Mouse (Mus musculus) kidney, adult 18-20 months (tissue): ENCODE measurements at regions not wholly inside any gene's neighbourhood (a gene's known extent, or its start where the extent isn't known, plus 50 kb on each side); places are given as distances from the start of the nearest gene placed in this dataset.
A peak's percentile ranks its signal among the peaks of the same experiment; 100 is the strongest.

Source experiments
- DNase-seq: peaks from one replicate; pipeline ENCODE4 v3.0.0; 2021

DNA sequence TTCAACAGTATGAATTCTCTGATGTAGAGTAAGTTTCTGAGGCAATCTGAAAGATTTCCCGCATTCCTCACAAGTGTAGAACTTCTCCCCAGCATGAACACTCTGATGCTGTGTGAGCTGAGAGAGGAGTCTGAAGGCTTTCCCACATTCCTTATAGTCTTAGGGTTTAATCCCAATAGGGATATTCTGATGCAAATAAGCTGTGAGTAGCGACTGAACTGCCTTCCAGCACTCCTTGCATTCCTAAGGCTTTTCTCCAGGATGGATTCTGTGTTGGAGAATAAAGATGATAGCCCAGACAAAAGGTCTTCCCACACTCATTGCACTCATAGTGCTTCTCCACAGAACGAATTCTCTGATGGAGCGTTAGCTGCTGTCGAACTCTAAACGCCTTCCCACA, 152.6 kb upstream of the Api5 start:
- DNase-seq: no peak

- no peak for DNase-seq
Observed at GRCm38 (mm10) chr2:94587255-94587654, 149.3 kb upstream of the Api5 start.

DNA sequence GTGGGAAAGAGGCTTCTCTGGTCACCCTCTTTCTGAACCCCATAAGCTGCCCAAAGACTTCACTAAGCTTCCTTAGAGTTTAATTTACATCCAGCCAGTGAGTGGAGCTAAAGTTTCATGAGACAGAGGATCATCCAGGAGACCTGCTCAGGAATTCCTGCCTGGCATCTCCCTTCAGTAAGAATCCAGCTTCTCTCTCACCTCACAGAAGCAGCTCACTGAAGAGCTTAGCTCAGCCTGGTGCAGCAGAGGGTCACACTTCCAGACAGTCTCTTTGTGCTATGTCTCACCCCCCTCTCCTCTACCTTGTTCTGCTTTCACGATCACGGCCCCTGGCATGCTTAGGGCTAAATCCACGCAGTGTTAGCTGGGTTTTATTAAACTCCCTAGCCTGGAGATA, 133.7 kb upstream of the Api5 start:
- DNase-seq: no peak

- DNase-seq: no peak
Observed at GRCm38 (mm10) chr2:94541230-94541905, 103.4 kb upstream of the Api5 start.

GRCm38 (mm10) chr2:94536631-94537030, 98.7 kb upstream of the Api5 start:
- DNase-seq: no peak

- no peak for DNase-seq
Observed at GRCm38 (mm10) chr2:94531175-94531574, 93.2 kb upstream of the Api5 start.

DNA sequence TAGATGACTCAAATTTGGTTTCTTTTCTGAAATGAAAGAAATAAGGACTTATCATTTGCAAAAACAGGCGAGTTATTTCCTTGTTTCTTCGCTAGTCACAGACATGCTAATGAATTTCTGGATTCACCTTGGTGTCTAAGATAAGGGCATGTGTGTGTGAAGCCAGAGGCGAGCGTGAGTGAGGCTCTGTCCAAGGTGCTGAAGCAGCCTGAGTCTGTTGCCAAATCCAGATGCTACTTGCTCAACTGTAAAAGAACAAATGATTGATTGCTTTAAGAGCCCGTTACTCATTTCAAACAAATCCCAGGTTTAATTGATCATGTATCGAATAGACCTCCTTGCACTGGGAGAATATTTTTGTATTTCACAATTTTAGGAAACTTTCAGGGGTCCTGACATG, 86.6 kb upstream of the Api5 start:
- DNase-seq: peak; percentile 9

GRCm38 (mm10) chr2:94516866-94517265, 78.9 kb upstream of the Api5 start:
- no peak for DNase-seq

DNA sequence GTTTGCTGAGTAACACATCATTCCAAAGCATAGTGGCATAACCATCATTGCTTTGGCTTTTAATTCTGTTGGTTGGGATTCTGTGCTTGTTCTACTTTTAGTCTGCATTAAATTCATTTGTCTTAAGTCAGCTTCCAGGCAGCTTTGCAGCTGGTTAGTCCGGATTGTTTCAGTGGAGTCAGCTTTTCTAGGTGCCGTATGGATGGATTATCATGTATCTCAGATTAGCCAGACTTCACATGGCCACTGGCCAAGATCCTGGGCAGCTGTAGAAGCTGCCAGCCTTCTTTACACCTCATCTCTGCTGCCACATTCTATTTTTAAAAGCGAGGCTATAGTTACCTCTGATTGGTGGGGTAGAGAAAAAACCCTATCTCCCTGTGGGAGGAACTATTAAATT, 74.1 kb upstream of the Api5 start:
- no peak for DNase-seq

DNA sequence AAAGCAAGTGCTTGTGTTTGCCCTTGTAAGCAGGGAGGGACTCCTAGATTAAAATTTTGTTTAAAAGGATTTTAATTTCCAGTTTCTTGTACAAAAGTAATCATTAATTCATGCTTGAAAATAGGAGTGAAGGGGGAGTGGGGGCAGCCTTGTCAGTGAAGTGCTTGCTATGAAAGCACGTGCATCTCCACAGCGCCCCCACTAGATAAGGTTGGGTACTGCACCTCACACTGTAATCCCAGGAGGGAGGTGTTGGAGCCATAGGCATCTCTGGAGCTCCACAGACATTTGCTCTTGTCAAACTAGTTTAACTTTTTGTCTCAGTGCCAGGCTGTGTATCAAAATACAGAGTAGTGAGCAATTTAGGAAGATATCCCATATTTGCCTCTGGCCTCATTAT, 62.7 kb upstream of the Api5 start:
- no peak for DNase-seq

GRCm38 (mm10) chr2:94498516-94498915, 60.6 kb upstream of the Api5 start:
- no peak for DNase-seq
